Mouse (Mus musculus) lung, postnatal 0 days (tissue): ENCODE results near the gene Tex33.

Source experiments
- CTCF ChIP-seq: IDR thresholded peaks from 2 replicates; pipeline ENCODE4 v1.5.1; 2016; ENCODE audit warnings: antibody characterized with exemption, mild to moderate bottlenecking
- EP300 ChIP-seq: IDR thresholded peaks from 2 replicates; pipeline ENCODE4 v1.6.1; 2016; ENCODE audit warnings: antibody characterized with exemption, mild to moderate bottlenecking, control low read depth

DNA sequence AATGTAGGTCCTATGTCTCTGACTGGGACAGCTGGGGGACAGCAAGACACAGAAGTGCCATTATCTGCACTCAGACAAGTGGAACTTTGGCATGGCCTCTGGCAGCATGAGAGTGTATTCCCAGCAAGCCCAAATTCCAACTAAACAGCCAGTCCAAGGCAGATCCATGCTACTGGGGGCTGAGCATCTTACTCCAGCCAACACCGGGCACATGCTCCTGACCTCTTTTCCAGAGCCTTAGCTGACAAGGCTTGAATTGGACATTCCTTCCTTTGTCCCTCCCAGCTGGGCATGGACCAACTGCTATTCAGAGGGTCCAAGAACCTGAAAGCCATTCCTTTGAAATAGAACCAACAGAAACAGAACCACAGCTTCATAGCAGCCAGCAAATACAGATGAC lies 26.1 kb downstream of the Tex33 start:
- no peak for TF ChIP-seq CTCF
- no peak for TF ChIP-seq EP300
